Mouse (Mus musculus): ENCODE measurements around the gene Rnf141.

Gene Rnf141

GRCm38 (mm10) chr7:110756440-110756839 is 87.8 kb downstream of the Rnf141 start:
- DNase-seq: peak; percentile 22 to 49

GRCm38 (mm10) chr7:110753926-110754330 is 90.3 kb downstream of the Rnf141 start:
- peak; percentile 63 for DNase-seq

- DNase-seq: no peak
These were observed 90.9 kb downstream of the Rnf141 start for GRCm38 (mm10) chr7:110753310-110753709.

- DNase-seq: no peak
These were observed 92.6 kb downstream of the Rnf141 start for GRCm38 (mm10) chr7:110751634-110752033.

- DNase-seq: no peak
These were observed 93.4 kb downstream of the Rnf141 start for GRCm38 (mm10) chr7:110750834-110751233.
